Mouse (Mus musculus): Measurements from ENCODE around the gene Fundc1. TPM values are rescaled to one million over a fixed set of nuclear protein-coding genes. Genes with fewer than 3 reads are reported as not detected.

Fundc1 gene
- polyA plus RNA-seq (2012; rRNA removed; ENCODE audit: low replicate concordance) = 10.4 and 12.0 TPM in 2 replicates

DNA sequence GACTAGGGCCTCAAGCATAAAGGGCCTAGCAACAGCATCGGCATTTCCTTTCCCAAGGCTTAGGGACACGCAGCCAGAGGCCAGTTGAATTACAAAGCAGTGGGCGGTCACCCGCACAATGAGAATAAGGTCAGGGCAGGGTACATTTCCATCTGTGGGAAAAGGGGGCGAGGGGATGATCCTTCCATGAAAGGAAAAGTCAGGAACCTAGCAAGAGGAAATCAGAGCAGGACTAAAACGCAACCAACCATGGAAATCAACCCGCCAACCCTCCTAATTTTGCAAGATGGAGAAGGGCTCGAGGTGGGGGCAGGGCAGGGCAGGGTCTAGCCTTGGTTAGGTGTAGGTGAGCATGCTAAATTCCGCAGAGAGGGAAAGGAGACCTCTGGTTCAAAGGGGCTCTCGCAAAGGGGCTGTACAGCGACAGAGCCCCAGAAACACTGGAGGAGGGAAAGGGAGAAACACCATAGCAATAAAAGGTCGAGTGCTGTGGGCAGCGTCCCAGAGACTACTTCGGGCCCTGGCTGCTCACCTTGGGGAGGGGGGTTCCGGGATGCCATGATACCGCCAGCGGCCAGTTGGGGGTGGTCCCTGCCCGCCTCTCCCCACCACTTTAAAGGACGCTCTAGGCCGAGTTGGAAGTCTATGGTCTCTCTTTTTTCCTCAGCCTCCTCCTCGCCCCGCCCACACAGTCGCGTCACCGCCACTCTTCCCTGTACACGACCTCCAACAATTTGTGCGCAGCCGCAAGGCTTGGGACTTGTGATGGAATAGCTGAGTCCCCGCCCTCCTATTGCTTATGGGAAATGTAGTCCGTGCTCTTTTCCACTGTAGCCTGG lies at the start of gene Fundc1:
Fundc1 (minus strand) TSS at position 705 of the 839 bp plus-strand sequence.

